25 mouse cellular contexts compared by ENCODE assay signal in the genomic region with DNA sequence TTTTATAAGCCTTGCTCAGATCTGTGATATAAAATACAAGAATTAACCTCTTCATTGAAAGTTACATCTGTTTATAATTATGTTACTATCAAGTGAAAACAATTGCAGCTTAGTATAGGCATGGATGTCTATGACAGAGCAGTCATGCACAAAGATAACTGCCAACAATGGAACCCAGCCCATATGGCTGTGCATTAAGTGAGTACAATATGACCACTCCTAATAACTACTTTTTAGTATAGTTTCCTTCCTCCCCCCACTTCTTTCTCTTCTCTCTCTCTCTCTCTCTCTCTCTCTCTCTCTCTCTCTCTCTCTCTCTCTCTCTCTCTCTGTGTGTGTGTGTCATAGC.
"Had no signal": no experiment of that assay in that cellular context is flagged by ENCODE, and none has a peak within 500 bp of the region (broad histone marks: within the 10 kb centered on the region; RNA-seq: fewer than 3 reads in every experiment).

No protein-coding gene starts in this region.

- DNase-seq: kidney, adult 18-20 months; kidney, adult 9 months; kidney, postnatal 14 days; kidney, postnatal 4 days; left cerebral cortex, postnatal 4 days; lung, adult 18-20 months; lung, postnatal 10 days; lung, postnatal 36 days; right cerebral cortex, adult 18-20 months; right cerebral cortex, postnatal 14 days; right cerebral cortex, postnatal 4 days; thymus, adult 2 months; thymus, postnatal 14 days; thymus, postnatal 4 days had no signal

- H3K4me3 ChIP-seq: limb, embryonic 12.5 days; limb, embryonic 15.5 days; liver, embryonic 12.5 days; liver, embryonic 15.5 days; lung, embryonic 15.5 days; megakaryocyte, embryonic 14.5 days; midbrain, embryonic 15.5 days; myocyte; neural tube, embryonic 13.5 days had no signal

- H3K4me1 ChIP-seq: limb, embryonic 12.5 days; limb, embryonic 15.5 days; liver, embryonic 12.5 days; liver, embryonic 15.5 days; lung, embryonic 15.5 days; midbrain, embryonic 15.5 days; neural tube, embryonic 13.5 days had no signal

- H3K27me3 ChIP-seq: limb, embryonic 12.5 days; limb, embryonic 15.5 days; liver, embryonic 12.5 days; liver, embryonic 15.5 days; lung, embryonic 15.5 days; megakaryocyte, embryonic 14.5 days; midbrain, embryonic 15.5 days; neural tube, embryonic 13.5 days had no signal

- H3K9ac ChIP-seq: limb, embryonic 12.5 days; limb, embryonic 15.5 days; liver, embryonic 12.5 days; liver, embryonic 15.5 days; lung, embryonic 15.5 days; midbrain, embryonic 15.5 days; neural tube, embryonic 13.5 days had no signal

- H3K27ac ChIP-seq: limb, embryonic 12.5 days; limb, embryonic 15.5 days; liver, embryonic 12.5 days; liver, embryonic 15.5 days; lung, embryonic 15.5 days; midbrain, embryonic 15.5 days; neural tube, embryonic 13.5 days; stomach, postnatal 0 days had no signal

- H3K4me2 ChIP-seq: limb, embryonic 12.5 days; limb, embryonic 15.5 days; liver, embryonic 12.5 days; liver, embryonic 15.5 days; lung, embryonic 15.5 days; midbrain, embryonic 15.5 days; neural tube, embryonic 13.5 days had no signal

- H3K36me3 ChIP-seq: liver, embryonic 15.5 days; lung, embryonic 15.5 days; midbrain, embryonic 15.5 days had no signal

- ATAC-seq: intestine, embryonic 16.5 days; liver, embryonic 12.5 days; midbrain, embryonic 15.5 days had no signal

- H3K9me3 ChIP-seq: limb, embryonic 12.5 days; limb, embryonic 15.5 days; liver, embryonic 12.5 days; liver, embryonic 15.5 days; lung, embryonic 15.5 days; megakaryocyte, embryonic 14.5 days; midbrain, embryonic 15.5 days; neural tube, embryonic 13.5 days had no signal
